Mouse (Mus musculus) gastrocnemius, adult 2 months (tissue): ENCODE data around the gene Med21. TPM values are rescaled to one million over a fixed set of nuclear protein-coding genes. Genes with fewer than 3 reads are reported as not detected.

Experiments used
- DNase-seq: peaks from one replicate; pipeline ENCODE4 v3.0.0; 2022
- H3K27ac ChIP-seq: fragments of 200-600 bp; 2 replicates; pipeline ENCODE4 v1.8.1; 2022; ENCODE audit warnings: mild to moderate bottlenecking
- H3K4me3 ChIP-seq: fragments of 200-600 bp; 2 replicates; pipeline ENCODE4 v1.8.1; 2022; ENCODE audit warnings: mild to moderate bottlenecking, moderate library complexity
- CTCF ChIP-seq: fragments of 200-600 bp; IDR thresholded peaks from 2 replicates; pipeline ENCODE4 v1.8.1; 2022; ENCODE audit warnings: antibody characterized with exemption, mild to moderate bottlenecking, moderate library complexity
- intact Hi-C: fragments of 180-260 bp; cut with DNase I; formaldehyde crosslinking; loops from one replicate; pipeline ENCODE4 v1.15.1; 2025
- total RNA-seq, 2 experiments: library from RNA; stranded (reverse); gene quantifications; 2 replicates each; pipeline ENCODE4 v1.2.3; 2021

The Med21 gene
- total RNA-seq, 2 experiments from 2014 or later = 35.7 to 44.7 TPM

DNA sequence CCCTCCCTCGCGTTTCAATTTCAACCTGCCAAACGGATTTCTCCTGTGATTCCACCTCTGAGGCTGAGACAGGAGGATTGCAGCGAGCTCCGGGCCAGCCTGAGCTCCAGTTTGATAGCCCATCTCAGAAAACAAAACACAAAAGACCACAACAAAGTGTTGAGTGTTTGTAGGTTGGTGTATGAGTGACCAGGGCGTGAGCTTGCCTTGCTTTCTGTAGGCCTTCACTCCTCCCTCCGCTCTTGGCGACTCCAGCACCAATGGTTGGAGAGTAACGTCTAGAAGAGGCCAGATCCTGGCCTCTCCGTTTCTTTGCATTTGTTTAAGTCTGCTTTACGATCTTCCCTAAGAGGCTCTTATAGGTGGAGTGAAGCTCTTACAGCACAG, 830 bp downstream of the Med21 start:
- intact Hi-C loops = no loop called here
- no peak for TF ChIP-seq CTCF
- peak; percentile 23 for DNase-seq
- Histone ChIP-seq H3K27ac (peak overlapping the region; percentile 96), H3K4me3 (peak overlapping the region; percentile 95)

DNA sequence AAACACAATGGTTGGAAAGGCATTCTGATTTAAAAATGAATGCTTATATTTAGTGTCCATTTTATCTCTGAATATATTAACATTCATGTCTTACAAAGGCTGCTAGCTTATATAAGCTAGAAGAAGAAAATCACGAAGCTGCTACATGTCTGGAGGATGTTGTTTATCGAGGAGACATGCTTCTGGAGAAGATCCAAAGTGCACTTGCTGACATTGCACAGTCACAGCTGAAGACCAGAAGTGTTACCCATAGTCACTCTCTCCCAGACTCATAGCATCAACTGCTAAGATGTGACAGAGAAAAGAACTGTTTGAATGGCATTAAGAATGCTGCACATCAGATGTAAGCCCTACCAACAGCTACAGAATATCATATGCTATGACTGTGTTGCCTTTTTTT, 7.7 kb downstream of the Med21 start:
- TF ChIP-seq CTCF = no peak
- no peak overlapping the region for H3K4me3 ChIP-seq
- no peak overlapping the region for H3K27ac ChIP-seq
- DNase-seq = no peak
- intact Hi-C loops = no loop called here

DNA sequence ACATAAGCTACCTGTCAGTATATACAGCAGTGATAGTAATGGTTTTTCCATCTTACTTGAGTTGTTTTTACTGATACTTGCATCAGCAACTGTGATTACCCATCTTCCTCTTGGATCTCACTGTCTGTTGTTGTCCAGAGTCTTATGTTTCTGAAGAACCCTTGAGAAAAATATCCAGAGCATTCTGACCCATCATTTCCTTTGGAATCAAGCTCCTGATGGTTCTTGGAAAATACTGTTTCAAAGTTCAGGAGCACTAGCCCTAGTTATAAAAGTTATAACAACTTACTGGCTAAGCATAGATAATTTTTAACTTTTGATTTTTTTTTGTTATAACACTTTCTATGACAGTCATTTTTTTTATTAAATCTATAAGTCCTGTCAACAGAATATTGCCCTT, 9.1 kb downstream of the Med21 start:
- TF ChIP-seq CTCF = no peak
- DNase-seq = no peak
- intact Hi-C loops = no loop called here
- Histone ChIP-seq H3K27ac (no peak overlapping the region), H3K4me3 (no peak overlapping the region)

DNA sequence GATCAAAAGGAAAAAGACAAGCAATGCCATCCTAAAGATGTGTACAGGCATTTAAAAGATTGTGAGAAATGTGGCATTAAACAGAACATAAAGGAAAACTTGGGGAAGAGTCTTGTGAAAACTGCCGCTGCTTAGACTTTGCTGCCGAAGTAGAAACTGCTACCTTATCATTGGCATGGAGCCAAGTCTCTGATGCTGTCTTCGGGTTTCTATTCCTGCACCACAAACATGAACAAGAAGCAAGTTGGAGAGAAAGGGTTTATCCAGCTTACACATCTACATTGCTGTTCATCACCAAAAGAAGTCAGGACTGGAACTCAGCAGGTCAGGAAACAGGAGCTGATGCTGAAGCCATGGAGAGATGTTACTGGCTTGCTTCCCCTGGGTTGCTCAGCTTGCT, 10.8 kb downstream of the Med21 start:
- no peak overlapping the region for H3K4me3 ChIP-seq
- no peak for DNase-seq
- TF ChIP-seq CTCF = no peak
- no peak overlapping the region for H3K27ac ChIP-seq
- intact Hi-C loops = no loop called here

DNA sequence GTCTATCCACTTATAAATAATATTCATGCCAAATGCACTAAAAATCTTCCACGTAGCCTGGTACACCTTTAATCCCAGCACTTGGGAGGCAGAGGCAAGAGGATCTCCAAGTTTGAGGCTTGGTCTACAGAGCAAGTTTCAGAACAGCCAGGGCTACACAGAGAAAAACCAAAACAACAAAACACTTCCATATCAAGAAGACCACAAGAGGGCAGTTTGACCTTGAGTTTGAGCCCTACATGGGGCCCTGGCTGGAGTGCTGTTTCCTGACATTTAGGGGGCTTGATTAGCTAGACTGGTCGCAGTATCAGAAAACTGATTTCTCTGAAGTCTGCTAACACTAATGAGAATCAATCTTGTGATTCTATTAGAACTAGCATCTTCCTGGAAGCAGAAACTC, 18.2 kb downstream of the Med21 start:
- intact Hi-C loops = loop anchor here (10.0 kb wide), 1 partner anchor 64 kb away; the partner anchor contains the start of gene Stk38l
- Histone ChIP-seq H3K4me3 (no peak overlapping the region), H3K27ac (no peak overlapping the region)
- TF ChIP-seq CTCF = peak; percentile 59
- no peak for DNase-seq

DNA sequence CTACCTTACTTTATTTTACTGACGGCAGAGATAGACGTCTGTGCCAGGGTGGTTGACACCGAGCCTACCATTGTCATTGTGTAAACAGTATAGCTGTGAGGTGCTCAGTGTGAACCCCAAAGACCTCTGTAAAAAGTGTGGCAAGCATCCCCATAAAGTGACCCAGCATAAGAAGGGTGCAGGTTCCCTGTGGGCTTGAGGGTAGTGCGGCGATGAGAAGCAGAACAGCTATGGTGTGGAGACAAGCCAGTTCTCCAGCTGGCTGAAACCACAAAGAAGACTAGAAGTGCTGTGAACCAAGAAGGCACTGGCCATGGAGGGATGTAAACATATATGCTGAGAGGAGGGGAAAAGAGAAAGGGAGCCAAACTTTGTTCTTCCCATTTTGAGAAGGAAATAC, 19.3 kb downstream of the Med21 start:
- intact Hi-C loops = loop anchor here (1.0 to 10.0 kb wide), 2 partner anchors 63 to 101 kb away; partner anchors contain the start of gene Stk38l
- no peak for TF ChIP-seq CTCF
- no peak for DNase-seq
- Histone ChIP-seq H3K4me3 (no peak overlapping the region), H3K27ac (no peak overlapping the region)

DNA sequence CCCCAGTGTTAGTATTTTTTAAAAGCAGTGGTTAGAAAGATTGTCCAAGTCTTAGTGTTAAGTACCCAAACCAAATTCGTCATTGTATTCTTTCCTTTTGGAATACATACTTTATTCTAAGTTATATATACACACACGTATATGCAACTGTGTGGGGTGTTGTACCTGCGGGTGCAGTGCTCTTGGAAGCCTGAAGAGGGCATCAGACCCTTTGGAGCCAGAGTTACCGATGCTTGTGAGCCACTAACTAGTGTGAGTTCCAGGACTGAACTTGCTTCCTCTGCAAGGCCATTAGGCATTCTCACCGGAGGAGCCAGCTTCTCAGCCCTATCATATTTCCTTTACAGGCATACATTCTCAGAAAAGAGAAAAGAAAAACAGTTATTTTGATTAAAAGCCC, 20.3 kb downstream of the Med21 start:
- intact Hi-C loops = loop anchor here (1.0 to 10.0 kb wide), 2 partner anchors 62 to 100 kb away; partner anchors contain the start of gene Stk38l
- no peak overlapping the region for H3K27ac ChIP-seq
- H3K4me3 ChIP-seq = no peak overlapping the region
- peak; percentile 94 for TF ChIP-seq CTCF
- peak; percentile 54 for DNase-seq

DNA sequence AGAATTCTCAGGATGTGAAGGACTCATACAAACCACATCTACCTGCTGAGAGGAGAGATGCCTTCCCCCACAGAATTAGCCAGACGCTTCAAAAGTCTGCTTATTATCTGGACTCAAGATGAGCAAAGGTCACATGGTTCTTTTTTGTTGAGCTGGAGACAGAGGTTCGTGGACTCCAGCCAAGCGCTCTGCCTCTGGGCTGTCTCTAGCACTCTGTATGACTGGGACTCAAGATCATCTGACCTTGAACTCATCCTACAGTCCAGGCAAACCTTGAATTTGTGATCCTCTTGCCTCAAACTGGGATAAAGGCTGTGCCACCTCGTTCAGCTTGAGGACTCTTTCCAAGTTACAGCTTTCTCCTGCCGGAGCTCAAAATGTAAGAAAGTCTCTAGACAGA, 21.8 kb downstream of the Med21 start:
- no peak overlapping the region for H3K4me3 ChIP-seq
- no peak overlapping the region for H3K27ac ChIP-seq
- TF ChIP-seq CTCF = no peak
- intact Hi-C loops = loop anchor here (10.0 kb wide), 1 partner anchor 61 kb away; the partner anchor contains the start of gene Stk38l
- no peak for DNase-seq

DNA sequence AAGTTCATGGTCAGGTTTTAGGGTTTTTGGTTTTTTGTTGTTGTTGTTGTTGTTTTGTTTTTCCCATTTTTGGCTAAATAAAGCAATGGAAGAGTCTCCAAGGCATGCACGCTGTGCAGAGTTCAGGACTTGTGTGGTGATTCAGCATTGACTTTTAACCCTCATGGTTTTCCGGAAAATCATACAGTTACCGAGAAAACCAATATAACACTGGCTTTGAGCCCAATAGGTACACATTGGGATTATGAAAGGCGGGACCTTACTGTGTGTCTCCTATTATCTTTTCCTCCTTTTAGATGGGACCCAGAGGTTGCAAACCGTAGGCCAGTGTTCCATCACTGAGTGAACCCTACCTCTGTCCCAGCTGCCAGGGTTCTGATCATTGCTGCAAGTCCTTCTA, 22.6 kb downstream of the Med21 start:
- intact Hi-C loops = loop anchor here (10.0 kb wide), 1 partner anchor 60 kb away; the partner anchor contains the start of gene Stk38l
- DNase-seq = no peak
- H3K27ac ChIP-seq = no peak overlapping the region
- TF ChIP-seq CTCF = no peak
- H3K4me3 ChIP-seq = no peak overlapping the region

DNA sequence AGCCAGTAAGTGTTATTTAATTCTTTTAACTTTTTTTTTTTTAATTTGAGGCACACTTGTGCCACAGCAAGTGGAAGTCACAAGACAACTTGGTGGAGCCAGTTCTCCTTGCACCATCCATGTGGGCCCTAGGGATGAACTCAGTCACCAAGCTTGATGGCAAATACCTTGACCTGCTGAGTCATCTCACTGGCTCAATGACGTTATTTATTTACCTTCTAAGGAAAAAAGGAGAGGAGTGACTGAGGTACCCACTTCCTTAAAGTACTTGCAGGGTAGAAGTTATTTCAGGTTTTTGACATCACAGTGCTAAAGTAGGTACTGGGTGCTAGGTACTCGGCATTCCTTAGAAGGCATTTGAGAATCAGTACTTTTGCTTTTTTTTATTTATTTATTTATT, 23.1 kb downstream of the Med21 start:
- intact Hi-C loops = loop anchor here (10.0 kb wide), 1 partner anchor 59 kb away; the partner anchor contains the start of gene Stk38l
- no peak for DNase-seq
- H3K4me3 ChIP-seq = no peak overlapping the region
- no peak overlapping the region for H3K27ac ChIP-seq
- TF ChIP-seq CTCF = no peak

DNA sequence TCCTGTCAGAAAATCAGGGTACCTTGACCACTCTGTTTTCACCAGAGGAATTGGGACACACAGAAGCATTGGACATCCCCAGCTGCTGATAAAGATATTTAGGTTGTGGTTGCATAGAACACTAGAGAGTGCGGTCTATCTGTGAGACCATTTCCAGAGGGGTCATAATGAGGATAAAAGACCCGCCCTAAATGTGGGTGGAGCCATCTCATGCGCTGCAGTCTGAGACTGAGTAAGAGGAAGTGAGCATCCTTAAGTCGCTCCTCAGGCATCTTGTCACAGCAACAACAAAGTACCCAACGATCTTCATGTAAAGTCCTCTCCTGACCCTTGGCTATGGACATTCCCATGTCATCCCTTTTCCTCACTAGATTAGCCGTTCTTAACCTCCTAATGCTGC, 24.5 kb downstream of the Med21 start:
- DNase-seq = no peak
- Histone ChIP-seq H3K27ac (no peak overlapping the region), H3K4me3 (no peak overlapping the region)
- TF ChIP-seq CTCF = no peak
- intact Hi-C loops = loop anchor here (10.0 kb wide), 1 partner anchor 58 kb away; the partner anchor contains the start of gene Stk38l

DNA sequence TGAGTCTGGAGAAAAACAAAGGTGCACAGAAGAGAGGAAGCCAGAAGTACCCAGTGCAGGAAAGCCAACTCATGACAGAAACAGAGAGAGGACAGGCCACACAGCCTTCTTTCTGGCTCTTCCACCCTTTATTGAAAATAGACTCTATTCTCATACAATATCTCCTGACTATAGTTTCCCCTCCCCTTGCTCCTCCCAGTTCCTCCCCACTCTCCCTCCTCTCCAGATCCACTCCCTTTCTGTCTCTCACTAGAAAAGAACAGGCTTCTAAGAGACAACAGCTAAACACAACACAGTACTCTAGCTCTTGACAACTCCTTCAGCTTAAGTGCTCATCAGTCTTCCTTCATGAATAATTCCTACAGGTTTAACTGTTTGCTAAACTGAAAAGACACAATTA, 26.3 kb downstream of the Med21 start:
- intact Hi-C loops = loop anchor here (10.0 kb wide), 1 partner anchor 56 kb away; the partner anchor contains the start of gene Stk38l
- DNase-seq = no peak
- no peak for TF ChIP-seq CTCF
- Histone ChIP-seq H3K4me3 (no peak overlapping the region), H3K27ac (peak overlapping the region; percentile 35; the same call in 1 of the 2 replicates)

DNA sequence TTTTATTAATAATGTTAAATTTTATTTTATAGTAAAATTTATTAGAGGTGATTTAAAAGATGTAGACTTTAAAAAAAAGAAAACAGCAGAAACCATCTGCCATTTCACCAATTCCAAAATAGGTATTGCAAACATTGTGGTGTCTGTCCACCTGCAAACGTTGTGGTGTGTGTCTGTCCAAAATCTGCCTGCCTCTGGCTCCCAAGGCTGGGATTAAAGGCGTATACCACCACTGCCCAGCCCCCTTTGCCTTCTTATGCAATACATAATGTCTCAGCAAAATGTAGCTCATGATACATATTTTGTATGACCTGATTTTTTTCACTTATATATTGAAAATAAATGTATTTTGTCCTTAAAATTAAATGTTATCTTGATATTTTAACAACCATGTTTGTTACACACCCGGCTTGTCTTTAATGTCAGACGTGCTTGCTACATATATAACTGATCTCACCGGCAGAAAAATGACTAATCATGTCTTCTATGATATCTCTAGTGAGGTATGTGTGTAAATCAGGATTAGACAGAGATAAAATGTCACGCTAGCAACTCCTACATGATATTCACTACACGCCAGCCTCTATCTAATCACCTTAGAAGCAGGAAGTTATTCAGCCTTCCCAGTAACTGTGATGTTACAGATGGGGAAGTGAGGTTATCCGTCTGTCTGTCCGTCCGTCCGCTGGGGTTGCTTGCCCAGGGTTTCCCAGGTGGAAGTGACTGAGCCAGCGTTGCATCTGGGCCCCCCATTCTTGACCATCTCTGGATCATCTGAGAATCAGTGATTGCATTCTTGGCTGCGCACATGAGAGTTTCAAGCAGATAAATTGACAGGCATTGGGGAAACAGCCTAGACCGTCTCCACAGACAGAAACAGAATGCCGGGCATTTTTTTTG, 28.9 kb downstream of the Med21 start:
- no peak for TF ChIP-seq CTCF
- Histone ChIP-seq H3K27ac (0 out of 2 replicates have a peak overlapping the region, but pooled peaks have one; percentile 4), H3K4me3 (no peak overlapping the region)
- no peak for DNase-seq
- intact Hi-C loops = no loop called here
